Mouse (Mus musculus): ENCODE data around the gene Esam. TPM values are rescaled to one million over a fixed set of nuclear protein-coding genes. Genes with fewer than 3 reads are reported as not detected.

The Esam gene
- polyA plus RNA-seq, 1 experiment: 13.6 TPM

DNA sequence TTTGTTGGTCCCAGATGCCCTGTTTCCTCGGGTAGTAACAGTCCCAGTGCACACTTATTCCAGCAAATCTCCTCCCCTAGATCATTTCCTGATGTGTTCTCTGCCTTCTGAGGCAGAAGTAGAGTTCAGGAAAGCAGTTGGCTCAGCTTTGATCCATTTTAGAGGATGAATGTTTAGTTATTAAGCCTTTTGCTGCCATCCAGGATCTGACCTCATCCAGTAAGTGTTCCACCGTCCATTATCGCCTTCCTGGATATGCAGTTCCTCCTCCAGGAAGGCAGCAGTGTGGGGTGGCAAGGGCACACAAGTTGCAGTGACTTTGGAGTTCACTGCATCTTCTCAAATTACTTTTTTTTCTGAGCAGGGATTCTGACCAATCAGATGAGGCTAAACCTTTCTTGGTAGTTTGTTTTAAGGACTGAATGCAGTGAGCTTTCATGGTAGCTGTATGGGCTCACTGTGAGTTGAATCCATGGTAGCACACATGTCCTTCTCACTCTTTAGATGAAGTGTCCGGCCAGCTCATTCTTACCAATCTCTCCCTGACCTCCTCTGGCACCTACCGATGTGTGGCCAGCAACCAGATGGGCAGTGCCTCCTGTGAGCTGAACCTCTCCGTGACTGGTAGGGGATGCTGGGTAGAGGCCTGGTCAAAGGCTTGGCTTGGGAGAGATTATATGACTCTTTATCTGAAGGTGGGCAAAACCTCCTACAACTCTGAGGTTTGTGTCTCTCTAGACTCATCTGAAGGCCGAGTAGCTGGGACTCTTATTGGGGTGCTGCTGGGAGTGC lies 14.2 kb downstream of the Esam start:
- 80% methylated on average over 7 of the region's 7 CpGs for WGBS
- Histone ChIP-seq H3K27me3 (ENCODE audit: control insufficient read depth, insufficient read depth, low read length) (no peaks in the 10 kb centered on the region), H3K4me3 (ENCODE audit: low read depth, low read length) (no peak overlapping the region), H3K4me1 (ENCODE audit: control insufficient read depth, insufficient read depth, insufficient read length, low read length) (0 out of 2 replicates have a peak, but pooled peaks cover 3% of the 10 kb centered on the region), H3K27ac (ENCODE audit: insufficient read depth, low read depth, low read length) (0 out of 2 replicates have a peak overlapping the region, but pooled peaks have one; percentile 20), H3K36me3 (ENCODE audit: control insufficient read depth, insufficient read depth, low read length) (no peaks in the 10 kb centered on the region)
- TF ChIP-seq POLR2A (IDR thresholded peaks at IDR 0.05; ENCODE audit: low read depth, low read length) (no peak), CTCF (IDR thresholded peaks at IDR 0.05; ENCODE audit: extremely low read depth, insufficient read length, insufficient replicate concordance, low read depth, low read length) (no peak)

DNA sequence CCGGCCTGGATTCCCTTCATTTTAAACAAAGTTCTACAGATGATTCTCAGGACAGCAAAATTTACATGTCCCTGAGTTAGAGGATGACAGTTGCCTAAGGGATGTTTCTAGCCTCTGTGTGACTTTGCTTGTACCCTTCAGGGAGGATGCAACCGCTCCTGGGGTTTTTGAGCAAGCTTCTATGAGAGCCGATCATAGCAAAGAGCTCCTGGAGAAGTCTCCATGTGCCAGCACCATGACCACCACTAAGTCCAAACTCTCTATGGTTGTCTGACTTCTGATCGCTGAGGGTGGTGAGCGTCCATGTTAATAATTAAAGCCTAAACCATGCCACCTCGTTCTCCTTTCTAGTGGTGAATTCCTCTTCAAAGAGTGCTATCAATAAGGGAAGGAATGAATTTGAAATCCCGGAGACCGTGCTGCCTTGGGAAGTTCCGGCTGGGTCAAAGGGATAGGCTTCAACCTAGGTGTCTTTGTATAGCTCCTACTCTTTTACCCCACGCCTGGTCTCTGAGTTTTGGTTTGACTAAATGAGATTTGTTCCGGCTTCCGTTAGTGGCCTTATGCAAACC lies 16.1 kb downstream of the Esam start:
- no peaks in the 10 kb centered on the region for H3K27me3 ChIP-seq (ENCODE audit: control insufficient read depth, insufficient read depth, low read length)
- H3K36me3 ChIP-seq (ENCODE audit: control insufficient read depth, insufficient read depth, low read length): no peaks in the 10 kb centered on the region
- no peak for TF ChIP-seq POLR2A (IDR thresholded peaks at IDR 0.05; ENCODE audit: low read depth, low read length)
- no peak for TF ChIP-seq CTCF (IDR thresholded peaks at IDR 0.05; ENCODE audit: extremely low read depth, insufficient read length, insufficient replicate concordance, low read depth, low read length)
- 27% methylated on average over 12 of the region's 12 CpGs for WGBS
- peak overlapping the region; percentile 63 for H3K4me3 ChIP-seq (ENCODE audit: low read depth, low read length)
- H3K27ac ChIP-seq (ENCODE audit: insufficient read depth, low read depth, low read length): no peak overlapping the region
- H3K4me1 ChIP-seq (ENCODE audit: control insufficient read depth, insufficient read depth, insufficient read length, low read length): 0 out of 2 replicates have a peak, but pooled peaks cover 3% of the 10 kb centered on the region

DNA sequence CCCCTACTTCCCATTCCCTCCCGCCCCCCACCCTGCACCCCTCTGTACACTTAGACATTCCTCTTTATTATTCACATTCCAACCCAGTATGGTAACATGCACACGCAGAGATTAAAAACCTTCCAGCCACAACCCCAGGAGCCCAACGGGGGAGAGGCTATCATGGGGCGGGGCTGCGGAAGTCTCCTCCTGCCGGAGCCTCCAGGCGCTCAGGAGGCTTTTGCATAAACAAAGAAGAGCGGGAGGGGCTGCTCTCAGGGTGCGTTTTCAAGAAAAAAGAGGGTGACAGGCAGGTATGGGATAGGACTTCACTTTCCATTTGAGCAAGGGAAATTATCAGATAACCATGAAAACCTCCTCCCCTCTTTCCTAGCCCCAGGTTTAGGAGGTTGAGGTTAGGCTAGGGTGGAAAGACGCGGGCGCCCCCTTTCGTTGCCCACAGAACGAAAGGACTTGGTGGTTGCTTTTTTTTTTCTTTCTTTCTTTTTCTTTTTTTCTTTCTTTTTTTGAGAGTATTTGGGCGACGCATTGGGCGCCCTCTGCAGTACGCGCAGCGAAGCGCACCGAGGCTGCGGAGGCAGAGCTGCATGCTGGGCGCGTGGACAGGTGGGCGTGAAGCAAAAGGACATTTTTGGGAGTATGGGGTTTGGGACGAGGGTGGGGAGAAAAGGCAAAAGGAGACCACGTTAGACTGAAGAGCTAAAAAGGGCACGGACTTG lies 16.7 kb downstream of the Esam start:
- no peak overlapping the region for H3K27ac ChIP-seq (ENCODE audit: insufficient read depth, low read depth, low read length)
- TF ChIP-seq POLR2A (IDR thresholded peaks at IDR 0.05; ENCODE audit: low read depth, low read length) (no peak), CTCF (IDR thresholded peaks at IDR 0.05; ENCODE audit: extremely low read depth, insufficient read length, insufficient replicate concordance, low read depth, low read length) (peak; percentile 74; the same call in 1 of the 2 replicates)
- no peaks in the 10 kb centered on the region for H3K27me3 ChIP-seq (ENCODE audit: control insufficient read depth, insufficient read depth, low read length)
- 0 out of 2 replicates have a peak, but pooled peaks cover 3% of the 10 kb centered on the region for H3K4me1 ChIP-seq (ENCODE audit: control insufficient read depth, insufficient read depth, insufficient read length, low read length)
- H3K4me3 ChIP-seq (ENCODE audit: low read depth, low read length): peak overlapping the region; percentile 63
- no peaks in the 10 kb centered on the region for H3K36me3 ChIP-seq (ENCODE audit: control insufficient read depth, insufficient read depth, low read length)
- 4% methylated on average over 29 of the region's 29 CpGs for WGBS

DNA sequence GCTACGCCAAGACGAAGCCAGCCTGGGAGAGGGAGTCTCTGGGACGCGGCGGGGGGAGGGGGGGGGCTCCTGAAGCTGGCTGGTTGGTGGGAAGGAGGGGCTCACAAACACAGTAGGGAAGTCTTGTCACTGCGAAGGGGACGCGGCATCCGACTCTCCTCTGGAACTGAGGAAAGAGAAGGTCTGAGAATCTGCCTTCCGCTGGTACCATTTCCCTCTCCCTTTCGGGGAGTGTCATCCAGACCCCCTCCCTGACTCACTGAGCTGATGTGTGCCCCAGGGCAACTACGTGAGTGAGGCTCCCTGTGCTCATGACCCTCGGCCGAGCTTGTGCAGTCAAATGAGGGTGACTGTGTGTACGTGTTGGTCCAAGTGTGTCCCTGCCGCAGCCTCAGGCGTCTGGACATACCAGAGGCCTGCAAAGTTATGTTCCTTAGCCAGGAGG lies 17.3 kb downstream of the Esam start:
- Histone ChIP-seq H3K4me1 (ENCODE audit: control insufficient read depth, insufficient read depth, insufficient read length, low read length) (0 out of 2 replicates have a peak, but pooled peaks cover 3% of the 10 kb centered on the region), H3K36me3 (ENCODE audit: control insufficient read depth, insufficient read depth, low read length) (no peaks in the 10 kb centered on the region), H3K27me3 (ENCODE audit: control insufficient read depth, insufficient read depth, low read length) (no peaks in the 10 kb centered on the region), H3K27ac (ENCODE audit: insufficient read depth, low read depth, low read length) (no peak overlapping the region), H3K4me3 (ENCODE audit: low read depth, low read length) (peak overlapping the region; percentile 63)
- no peak for TF ChIP-seq CTCF (IDR thresholded peaks at IDR 0.05; ENCODE audit: extremely low read depth, insufficient read length, insufficient replicate concordance, low read depth, low read length)
- TF ChIP-seq POLR2A (IDR thresholded peaks at IDR 0.05; ENCODE audit: low read depth, low read length): no peak
- WGBS: 35% methylated on average over 17 of the region's 17 CpGs

DNA sequence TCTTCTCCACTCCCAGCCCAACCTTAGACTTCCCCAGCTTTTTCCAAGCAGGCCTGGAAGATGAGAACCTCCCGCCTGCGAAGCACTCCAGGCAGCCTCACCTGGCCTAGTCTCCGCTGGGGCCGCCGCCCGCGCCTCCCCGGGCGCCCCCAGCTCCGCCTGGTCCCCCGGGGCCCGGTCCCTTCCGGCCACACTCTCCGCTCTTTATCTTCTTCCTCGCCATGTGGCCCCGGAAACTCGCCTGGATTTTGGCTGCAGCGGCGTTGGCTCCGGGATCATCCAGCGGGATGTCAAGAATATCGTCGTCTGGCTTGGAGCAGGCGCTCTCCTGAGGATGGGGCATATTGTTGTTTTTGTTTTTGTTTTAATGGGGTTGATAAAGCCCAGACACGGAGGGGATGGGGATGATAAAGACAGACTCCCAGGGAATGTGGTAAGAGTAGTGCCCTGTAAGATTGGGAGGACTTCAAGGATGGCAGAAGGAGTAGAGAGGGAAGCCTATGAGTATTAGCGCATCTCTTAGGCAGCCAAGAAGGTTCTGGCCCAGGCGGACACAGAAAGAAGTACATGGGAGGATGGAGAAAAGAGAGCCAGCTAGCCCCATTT lies 18.1 kb downstream of the Esam start:
- Histone ChIP-seq H3K27me3 (ENCODE audit: control insufficient read depth, insufficient read depth, low read length) (no peaks in the 10 kb centered on the region), H3K4me3 (ENCODE audit: low read depth, low read length) (no peak overlapping the region), H3K36me3 (ENCODE audit: control insufficient read depth, insufficient read depth, low read length) (no peaks in the 10 kb centered on the region), H3K27ac (ENCODE audit: insufficient read depth, low read depth, low read length) (no peak overlapping the region), H3K4me1 (ENCODE audit: control insufficient read depth, insufficient read depth, insufficient read length, low read length) (0 out of 2 replicates have a peak, but pooled peaks cover 3% of the 10 kb centered on the region)
- TF ChIP-seq CTCF (IDR thresholded peaks at IDR 0.05; ENCODE audit: extremely low read depth, insufficient read length, insufficient replicate concordance, low read depth, low read length) (no peak), POLR2A (IDR thresholded peaks at IDR 0.05; ENCODE audit: low read depth, low read length) (no peak)
- WGBS: 70% methylated on average over 27 of the region's 27 CpGs

DNA sequence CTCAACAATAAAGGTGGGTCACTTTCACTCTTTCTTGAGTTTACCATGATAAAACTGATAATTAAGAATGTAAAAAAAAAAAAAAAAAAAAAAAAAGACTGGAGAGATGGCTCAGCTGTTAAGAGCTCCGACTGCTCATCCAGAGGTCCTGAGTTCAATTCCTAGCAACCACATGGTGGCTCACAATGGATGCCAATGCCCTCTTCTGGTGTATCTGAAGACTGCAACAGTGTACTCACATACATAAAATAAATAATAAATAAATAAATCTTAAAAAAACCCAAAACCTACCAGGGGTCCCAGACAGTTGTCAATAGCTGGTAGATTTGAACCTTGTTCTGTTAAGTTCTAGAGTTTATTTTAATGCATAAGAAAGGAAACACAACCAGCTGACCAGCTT lies 19.0 kb downstream of the Esam start:
- Histone ChIP-seq H3K27ac (ENCODE audit: insufficient read depth, low read depth, low read length) (no peak overlapping the region), H3K4me3 (ENCODE audit: low read depth, low read length) (no peak overlapping the region), H3K27me3 (ENCODE audit: control insufficient read depth, insufficient read depth, low read length) (peaks cover 5% of the 10 kb centered on the region), H3K36me3 (ENCODE audit: control insufficient read depth, insufficient read depth, low read length) (no peaks in the 10 kb centered on the region), H3K4me1 (ENCODE audit: control insufficient read depth, insufficient read depth, insufficient read length, low read length) (peaks cover 3% of the 10 kb centered on the region; the same call in 1 of the 2 replicates)
- WGBS: 62% methylated on average over 1 of the region's 1 CpGs
- TF ChIP-seq POLR2A (IDR thresholded peaks at IDR 0.05; ENCODE audit: low read depth, low read length) (no peak), CTCF (IDR thresholded peaks at IDR 0.05; ENCODE audit: extremely low read depth, insufficient read length, insufficient replicate concordance, low read depth, low read length) (no peak)
